Mouse (Mus musculus): ENCODE data around the gene Cnot1. TPM values are rescaled to one million over a fixed set of nuclear protein-coding genes. Genes with fewer than 3 reads are reported as not detected.

Gene Cnot1
- polyA plus RNA-seq, 1 experiment from 2014 or later: 83.1 TPM

GRCm38 (mm10) chr8:95713100-95714010 lies 93.9 kb downstream of the Cnot1 start:
- no peak overlapping the region for H3K9ac ChIP-seq (ENCODE audit: low read length)
- no peak for ATAC-seq (ENCODE audit: insufficient number of reproducible peaks, insufficient read depth, low FRiP score, low read depth)
- H3K27ac ChIP-seq (replicated peaks in 1 of 2; ENCODE audit: control insufficient read depth in 1 of 2, insufficient read depth in 1 of 2, low read depth in 2 of 2, low read length in 2 of 2): 0 out of 4 replicates have a peak overlapping the region, but pooled peaks of 1 of the 2 experiments have one; percentile 14
- H3K4me2 ChIP-seq (ENCODE audit: low read length): no peak overlapping the region
- no peaks in the 10 kb centered on the region for H3K9me3 ChIP-seq (ENCODE audit: control insufficient read depth, low read length)
- H3K4me3 ChIP-seq (ENCODE audit: control insufficient read depth in 1 of 2, insufficient read depth in 1 of 2, low read depth in 1 of 2, low read length in 2 of 2): no peak overlapping the region
- H3K4me1 ChIP-seq (ENCODE audit: control insufficient read depth in 2 of 2, insufficient read depth in 2 of 2, low read length in 2 of 2): peaks cover 8 to 30% of the 10 kb centered on the region in 2 experiments
- WGBS: 77% methylated on average over 19 of the region's 19 CpGs
- peaks cover 71% of the 10 kb centered on the region for H3K36me3 ChIP-seq (ENCODE audit: control insufficient read depth, insufficient read depth, low read length)
- no peaks in the 10 kb centered on the region for H3K27me3 ChIP-seq (ENCODE audit: control insufficient read depth, insufficient read depth, low read length)

DNA sequence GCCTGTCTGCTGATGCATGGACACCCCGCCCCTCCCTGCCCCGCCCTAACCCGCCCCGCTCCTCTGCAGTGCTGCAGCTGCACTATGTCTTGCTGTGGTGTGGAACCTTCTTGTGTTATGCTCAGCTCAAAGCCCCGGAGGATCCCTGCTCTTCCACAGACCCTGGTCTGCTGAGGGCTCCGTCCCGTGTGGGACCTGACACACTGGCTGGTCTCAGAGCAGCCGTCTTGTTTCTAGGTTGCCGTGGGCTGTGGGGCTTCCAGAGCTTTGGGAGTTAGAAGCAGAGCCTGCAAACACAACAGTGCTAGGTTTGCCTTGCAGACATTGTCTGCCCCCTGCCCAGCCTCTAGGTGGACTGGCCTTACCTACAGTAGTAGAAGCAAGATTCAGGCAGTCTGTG lies 94.9 kb downstream of the Cnot1 start:
- 81% methylated on average over 9 of the region's 9 CpGs for WGBS
- no peak overlapping the region for H3K4me2 ChIP-seq (ENCODE audit: low read length)

DNA sequence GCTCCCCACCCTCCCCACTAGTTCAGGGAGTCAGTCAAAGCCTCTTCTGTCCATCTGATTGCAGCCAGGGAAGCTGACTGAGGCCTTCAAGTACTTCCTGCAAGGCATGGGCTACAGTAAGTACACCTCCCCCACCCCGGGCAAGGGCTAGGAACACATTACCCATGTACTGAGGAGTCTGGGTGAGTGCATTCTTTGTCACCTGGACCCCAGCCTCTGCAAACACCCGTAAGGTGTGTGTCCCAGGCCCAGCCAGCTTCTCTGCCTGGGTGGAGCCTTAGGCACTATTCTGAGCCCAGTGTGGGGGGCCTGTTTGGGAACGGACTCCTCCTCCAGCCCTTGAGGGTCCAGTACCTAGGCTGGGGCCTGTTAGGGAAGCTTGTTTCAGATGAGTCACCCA lies 96.2 kb downstream of the Cnot1 start:
- Histone ChIP-seq H3K27me3 (ENCODE audit: control insufficient read depth, insufficient read depth, low read length) (no peaks in the 10 kb centered on the region), H3K36me3 (ENCODE audit: control insufficient read depth, insufficient read depth, low read length) (peaks cover 79% of the 10 kb centered on the region), H3K9ac (ENCODE audit: low read length) (no peak overlapping the region), H3K4me2 (ENCODE audit: low read length) (no peak overlapping the region), H3K4me1 (ENCODE audit: control insufficient read depth in 2 of 2, insufficient read depth in 2 of 2, low read length in 2 of 2) (peaks cover 4 to 19% of the 10 kb centered on the region in 2 experiments; a peak in 3 of 4 replicates), H3K4me3 (ENCODE audit: control insufficient read depth in 1 of 2, insufficient read depth in 1 of 2, low read depth in 1 of 2, low read length in 2 of 2) (no peak overlapping the region), H3K27ac (replicated peaks in 1 of 2; ENCODE audit: control insufficient read depth in 1 of 2, insufficient read depth in 1 of 2, low read depth in 2 of 2, low read length in 2 of 2) (peak overlapping the region in 1 of 2 experiments; percentile 37; a peak in 1 of 4 replicates), H3K9me3 (ENCODE audit: control insufficient read depth, low read length) (no peaks in the 10 kb centered on the region)
- 56% methylated on average over 3 of the region's 3 CpGs for WGBS
- no peak for ATAC-seq (ENCODE audit: insufficient number of reproducible peaks, insufficient read depth, low FRiP score, low read depth)

More for the DNA sequence above, 94.9 kb downstream of the Cnot1 start:
- ATAC-seq (ENCODE audit: insufficient number of reproducible peaks, insufficient read depth, low FRiP score, low read depth): no peak
- H3K9me3 ChIP-seq (ENCODE audit: control insufficient read depth, low read length): no peaks in the 10 kb centered on the region
- H3K27ac ChIP-seq (replicated peaks in 1 of 2; ENCODE audit: control insufficient read depth in 1 of 2, insufficient read depth in 1 of 2, low read depth in 2 of 2, low read length in 2 of 2): no peak overlapping the region
- H3K4me1 ChIP-seq (ENCODE audit: control insufficient read depth in 2 of 2, insufficient read depth in 2 of 2, low read length in 2 of 2): peaks cover 8 to 30% of the 10 kb centered on the region in 2 experiments
- H3K36me3 ChIP-seq (ENCODE audit: control insufficient read depth, insufficient read depth, low read length): peaks cover 71% of the 10 kb centered on the region
- no peak overlapping the region; the same call in 1 of the 2 replicates for H3K9ac ChIP-seq (ENCODE audit: low read length)
- H3K4me3 ChIP-seq (ENCODE audit: control insufficient read depth in 1 of 2, insufficient read depth in 1 of 2, low read depth in 1 of 2, low read length in 2 of 2): no peak overlapping the region
- no peaks in the 10 kb centered on the region for H3K27me3 ChIP-seq (ENCODE audit: control insufficient read depth, insufficient read depth, low read length)

- H3K36me3 ChIP-seq (ENCODE audit: control insufficient read depth, insufficient read depth, low read length): peaks cover 90% of the 10 kb centered on the region
These were observed 97.7 kb downstream of the Cnot1 start for GRCm38 (mm10) chr8:95709579-95709978.

DNA sequence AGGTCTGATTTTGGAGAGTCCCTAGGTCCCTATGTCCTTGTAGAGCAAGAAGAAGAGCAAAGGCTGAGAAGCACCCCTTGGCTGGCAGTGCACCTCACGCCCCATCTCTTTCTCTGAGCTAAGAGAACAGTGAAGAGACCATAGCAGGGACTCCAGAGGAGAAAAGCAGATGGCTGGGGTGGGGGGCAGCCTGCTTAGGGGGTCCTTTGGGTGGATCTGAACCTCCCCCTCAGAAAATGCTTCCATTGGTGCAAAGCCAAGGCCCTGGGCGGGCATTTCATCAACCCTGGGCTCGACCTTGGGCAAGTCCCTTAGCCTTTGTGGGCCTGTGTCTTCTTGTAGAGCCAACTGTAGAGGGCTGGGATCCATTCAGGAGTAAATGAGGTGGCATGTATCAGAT lies 102.7 kb downstream of the Cnot1 start:
- Histone ChIP-seq H3K4me2 (ENCODE audit: low read length) (peak overlapping the region; percentile 88), H3K4me1 (ENCODE audit: control insufficient read depth in 2 of 2, insufficient read depth in 2 of 2, low read length in 2 of 2) (peaks cover 9 to 19% of the 10 kb centered on the region in 2 experiments; a peak in 3 of 4 replicates), H3K27ac (replicated peaks in 1 of 2; ENCODE audit: control insufficient read depth in 1 of 2, insufficient read depth in 1 of 2, low read depth in 2 of 2, low read length in 2 of 2) (peak overlapping the region; percentile 62 to 95; a peak in 3 of 4 replicates), H3K9ac (ENCODE audit: low read length) (peak overlapping the region; percentile 96), H3K27me3 (ENCODE audit: control insufficient read depth, insufficient read depth, low read length) (no peaks in the 10 kb centered on the region), H3K9me3 (ENCODE audit: control insufficient read depth, low read length) (no peaks in the 10 kb centered on the region), H3K36me3 (ENCODE audit: control insufficient read depth, insufficient read depth, low read length) (peaks cover 46% of the 10 kb centered on the region), H3K4me3 (ENCODE audit: control insufficient read depth in 1 of 2, insufficient read depth in 1 of 2, low read depth in 1 of 2, low read length in 2 of 2) (peak overlapping the region; percentile 85 to 92)
- WGBS: 70% methylated on average over 3 of the region's 3 CpGs
- no peak for ATAC-seq (ENCODE audit: insufficient number of reproducible peaks, insufficient read depth, low FRiP score, low read depth)

More at GRCm38 (mm10) chr8:95709579-95709978, 97.7 kb downstream of the Cnot1 start:
- WGBS: 74% methylated on average over 7 of the region's 7 CpGs
- Histone ChIP-seq H3K27ac (replicated peaks in 1 of 2; ENCODE audit: control insufficient read depth in 1 of 2, insufficient read depth in 1 of 2, low read depth in 2 of 2, low read length in 2 of 2) (no peak overlapping the region), H3K9ac (ENCODE audit: low read length) (peak overlapping the region; percentile 56; the same call in 1 of the 2 replicates), H3K4me2 (ENCODE audit: low read length) (no peak overlapping the region), H3K9me3 (ENCODE audit: control insufficient read depth, low read length) (no peaks in the 10 kb centered on the region), H3K4me3 (ENCODE audit: control insufficient read depth in 1 of 2, insufficient read depth in 1 of 2, low read depth in 1 of 2, low read length in 2 of 2) (no peak overlapping the region), H3K27me3 (ENCODE audit: control insufficient read depth, insufficient read depth, low read length) (no peaks in the 10 kb centered on the region), H3K4me1 (ENCODE audit: control insufficient read depth in 2 of 2, insufficient read depth in 2 of 2, low read length in 2 of 2) (peaks cover 6 to 18% of the 10 kb centered on the region in 2 experiments; a peak in 3 of 4 replicates)
- no peak for ATAC-seq (ENCODE audit: insufficient number of reproducible peaks, insufficient read depth, low FRiP score, low read depth)

GRCm38 (mm10) chr8:95703461-95704260 lies 103.6 kb downstream of the Cnot1 start:
- peaks cover 9 to 18% of the 10 kb centered on the region in 2 experiments; a peak in 3 of 4 replicates for H3K4me1 ChIP-seq (ENCODE audit: control insufficient read depth in 2 of 2, insufficient read depth in 2 of 2, low read length in 2 of 2)
- peak; percentile 67 for ATAC-seq (ENCODE audit: insufficient number of reproducible peaks, insufficient read depth, low FRiP score, low read depth)
- H3K4me2 ChIP-seq (ENCODE audit: low read length): peak overlapping the region; percentile 88
- H3K27ac ChIP-seq (replicated peaks in 1 of 2; ENCODE audit: control insufficient read depth in 1 of 2, insufficient read depth in 1 of 2, low read depth in 2 of 2, low read length in 2 of 2): peak overlapping the region; percentile 85 to 95
- H3K27me3 ChIP-seq (ENCODE audit: control insufficient read depth, insufficient read depth, low read length): no peaks in the 10 kb centered on the region
- peak overlapping the region; percentile 85 to 92 for H3K4me3 ChIP-seq (ENCODE audit: control insufficient read depth in 1 of 2, insufficient read depth in 1 of 2, low read depth in 1 of 2, low read length in 2 of 2)
- 2% methylated on average over 15 of the region's 15 CpGs for WGBS
- H3K36me3 ChIP-seq (ENCODE audit: control insufficient read depth, insufficient read depth, low read length): peaks cover 37% of the 10 kb centered on the region
- peak overlapping the region; percentile 96 for H3K9ac ChIP-seq (ENCODE audit: low read length)
- no peaks in the 10 kb centered on the region for H3K9me3 ChIP-seq (ENCODE audit: control insufficient read depth, low read length)
